Mouse (Mus musculus) left cerebral cortex, adult 18-20 months (tissue): ENCODE measurements around the gene Mmp19. TPM values are rescaled to one million over a fixed set of nuclear protein-coding genes. Genes with fewer than 3 reads are reported as not detected.
A peak's percentile ranks its signal among the peaks of the same experiment; 100 is the strongest.

Experiments used
- DNase-seq, 2 experiments: peaks; one replicate each; pipeline ENCODE4 v3.0.0; 2021 to 2022; ENCODE audit warnings: low spot score in 2 of 2, mixed read lengths in 1 of 2
- long read RNA-seq, 2 experiments: library from polyadenylated mRNA; stranded (forward); transcript quantifications; one replicate each; pipeline ENCODE4 v2.0.0; 2021
- total RNA-seq, 2 experiments: library from RNA; stranded (reverse); gene quantifications; 2 replicates each; pipeline ENCODE4 v1.2.3; 2021

The Mmp19 gene
- under 1 TPM; 0.63 to 0.66 TPM for total RNA-seq
- long read RNA-seq, experiment 1 = 0 reads
- long read RNA-seq, experiment 2, partial matches to known transcripts = 1 of 1 reads
- long read RNA-seq, experiment 2, other reads (novel, unspliced or antisense) = 0 of 1 reads

DNA sequence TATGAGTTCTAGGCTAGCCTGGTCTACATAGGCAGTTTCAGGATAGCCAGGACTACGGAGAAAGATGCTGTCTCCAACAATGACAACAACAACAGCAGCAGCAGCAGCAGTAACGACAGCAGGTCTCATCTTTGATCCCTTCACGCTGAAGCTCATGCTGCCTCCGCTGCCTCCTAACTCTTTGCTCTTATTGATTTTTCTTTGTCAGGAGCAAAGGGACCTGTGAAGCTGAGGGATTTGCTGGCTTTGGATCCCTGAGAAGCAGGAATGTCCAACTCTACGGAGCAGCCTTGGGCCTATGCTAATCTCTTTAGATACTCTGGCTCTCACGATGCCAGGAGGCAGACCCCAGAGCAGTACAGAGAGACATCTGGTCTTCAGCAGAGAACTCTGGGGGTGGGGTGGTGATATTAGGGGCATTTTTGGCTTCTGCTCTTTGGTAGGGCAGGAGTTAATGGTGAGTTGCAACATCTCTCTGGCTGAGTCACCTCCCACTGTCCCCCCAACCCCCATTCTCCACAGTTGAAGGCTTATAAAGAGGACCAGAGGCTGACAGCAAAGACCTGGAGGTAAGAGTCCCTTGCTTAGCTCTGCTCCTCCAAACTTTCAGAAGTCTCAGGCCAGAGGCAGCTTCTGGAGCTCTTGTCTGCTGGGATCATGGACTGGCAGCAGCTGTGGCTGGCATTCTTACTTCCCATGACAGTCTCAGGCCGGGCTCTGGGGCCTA is at the start of gene Mmp19:
Gene Mmp19, plus strand, starts transcription at position 513 of the 727 bp plus-strand sequence.
- DNase-seq = no peak

GRCm38 (mm10) chr10:128742616-128743015 is 48.1 kb upstream of the Mmp19 start:
- DNase-seq = no peak

DNA sequence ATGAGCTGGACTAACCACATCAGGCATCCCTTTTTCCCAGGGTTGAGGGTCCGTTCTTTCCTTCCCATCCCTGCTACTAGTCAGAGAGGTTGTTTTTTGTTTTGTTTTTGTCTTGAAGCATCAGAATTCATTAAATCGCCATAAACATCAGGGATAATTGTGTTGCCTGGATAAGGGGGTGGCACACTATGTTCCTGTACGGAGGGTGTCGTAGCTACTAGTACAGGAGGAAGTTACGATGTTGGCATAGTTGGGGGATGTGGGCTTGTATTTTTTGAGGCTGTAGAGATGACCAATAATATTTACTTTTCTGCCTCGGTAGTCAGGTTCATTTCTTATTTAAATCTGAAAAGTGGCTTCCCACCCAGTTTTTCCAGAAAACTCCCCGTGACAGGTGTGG is 47.5 kb upstream of the Mmp19 start:
- DNase-seq = no peak

GRCm38 (mm10) chr10:128743791-128744191 is 46.9 kb upstream of the Mmp19 start:
- DNase-seq = peak; percentile 33 to 52

DNA sequence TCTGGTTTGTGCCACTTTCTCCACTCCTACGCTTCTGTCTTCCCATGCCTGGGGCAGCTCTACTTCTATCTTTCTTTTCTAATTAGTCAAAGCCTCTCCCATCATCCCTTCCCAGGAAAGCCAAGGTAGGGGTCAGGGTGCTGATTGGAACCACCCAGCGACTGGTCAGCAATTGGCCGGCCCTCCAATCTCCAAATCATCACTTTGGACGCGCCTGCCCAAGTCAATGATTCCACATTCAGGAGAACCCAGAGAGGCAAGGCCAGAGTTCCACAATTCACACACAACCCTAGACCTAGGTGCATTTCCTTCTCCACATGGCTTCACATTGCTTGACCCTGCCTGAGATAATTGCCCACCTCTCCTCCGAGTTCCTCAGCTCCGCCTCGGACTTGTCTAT is 46.5 kb upstream of the Mmp19 start:
- DNase-seq = no peak

DNA sequence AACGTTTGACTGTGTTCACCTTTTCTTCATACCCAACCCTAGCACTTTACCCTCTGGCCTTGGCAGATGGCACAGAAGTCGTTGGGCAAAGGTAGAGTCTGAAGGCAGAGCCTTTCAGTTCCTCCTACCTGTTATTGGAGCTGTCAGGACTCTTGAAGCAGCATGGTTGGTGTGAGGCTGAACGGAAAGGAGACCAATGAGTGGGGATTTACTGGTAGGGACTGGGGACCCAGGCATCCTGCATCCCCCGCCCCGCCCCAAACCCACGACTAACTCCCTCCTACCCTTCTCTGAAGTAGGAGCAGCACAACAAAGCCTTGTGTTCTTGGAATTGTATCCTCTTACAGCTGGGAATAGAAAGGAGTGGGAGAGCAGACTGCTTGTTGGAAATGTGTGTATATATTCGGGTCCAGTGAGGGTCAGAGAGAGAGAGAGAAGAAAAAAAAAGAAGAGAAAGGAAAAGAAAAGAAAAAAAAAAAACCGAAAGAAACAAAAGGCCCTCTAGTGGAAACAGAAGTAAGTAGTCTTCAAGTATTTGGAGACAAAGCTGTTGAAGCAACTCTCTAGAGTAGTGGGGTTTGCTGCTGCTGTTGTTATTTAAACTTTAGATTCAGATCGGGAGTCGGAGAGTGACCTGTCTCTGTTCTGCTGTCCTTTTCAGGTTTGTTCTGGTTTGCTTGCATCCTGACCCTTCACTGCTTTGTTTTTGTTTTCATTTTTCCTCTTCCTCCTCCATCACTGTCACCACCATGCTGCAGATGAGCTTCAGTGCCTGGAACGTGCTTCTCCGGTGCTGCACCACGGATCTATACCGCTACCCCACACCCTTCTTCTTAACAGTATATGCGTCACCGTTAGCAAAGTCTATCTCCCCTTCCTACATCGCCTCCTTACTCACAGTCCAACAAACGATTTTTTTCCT is 45.8 kb upstream of the Mmp19 start, which contains the start of gene Dgka:
Gene Dgka, minus strand, starts transcription at position 176 of the 922 bp plus-strand sequence.
- no peak for DNase-seq

DNA sequence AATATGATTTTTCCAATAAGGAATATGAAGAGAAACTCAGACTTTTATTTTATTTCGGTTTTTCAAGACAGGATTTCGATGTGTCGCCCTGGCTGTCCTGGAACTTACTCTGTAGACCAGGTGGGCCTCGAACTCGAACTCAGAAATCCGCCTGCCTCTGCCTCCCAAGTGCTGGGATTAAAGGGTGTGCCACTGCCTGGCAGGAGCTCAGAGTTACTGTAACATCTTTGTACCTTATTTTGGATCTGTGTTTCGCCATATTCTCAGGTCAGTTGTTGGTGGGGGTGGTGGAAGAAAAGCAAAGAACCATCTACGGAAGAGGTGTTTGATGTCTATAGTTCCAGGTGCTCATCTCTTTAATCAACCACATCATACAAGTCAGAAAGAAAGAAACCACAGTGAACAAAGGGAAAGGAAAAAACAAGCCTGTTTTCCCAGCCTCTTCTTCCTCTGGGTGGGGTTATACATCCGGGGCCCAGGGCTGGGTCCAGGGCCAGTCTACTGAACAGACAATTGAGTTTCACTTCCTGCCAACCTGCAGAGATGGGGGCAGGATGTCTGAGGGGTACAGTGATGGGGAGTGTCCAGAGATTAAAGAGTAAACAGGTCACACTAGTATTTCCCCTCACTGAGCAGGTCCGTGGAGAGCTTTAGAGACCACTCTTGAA is 44.6 kb upstream of the Mmp19 start:
- no peak for DNase-seq

- DNase-seq = no peak
Measured at GRCm38 (mm10) chr10:128746972-128747645, 43.6 kb upstream of the Mmp19 start.

GRCm38 (mm10) chr10:128747646-128748251 is 43.0 kb upstream of the Mmp19 start, which contains the start of gene Pym1:
Gene Pym1, plus strand, starts transcription at chr10:128747889.
- DNase-seq = peak in 1 of 2 experiments; percentile 27

- peak; percentile 68 to 77 for DNase-seq
Measured at GRCm38 (mm10) chr10:128748252-128748864, 42.4 kb upstream of the Mmp19 start.

- DNase-seq = no peak
Measured at GRCm38 (mm10) chr10:128772895-128773294, 17.8 kb upstream of the Mmp19 start.

- DNase-seq = no peak
Measured at GRCm38 (mm10) chr10:128773685-128774084, 17.0 kb upstream of the Mmp19 start.

- DNase-seq = no peak
Measured at GRCm38 (mm10) chr10:128778441-128778840, 12.3 kb upstream of the Mmp19 start.

DNA sequence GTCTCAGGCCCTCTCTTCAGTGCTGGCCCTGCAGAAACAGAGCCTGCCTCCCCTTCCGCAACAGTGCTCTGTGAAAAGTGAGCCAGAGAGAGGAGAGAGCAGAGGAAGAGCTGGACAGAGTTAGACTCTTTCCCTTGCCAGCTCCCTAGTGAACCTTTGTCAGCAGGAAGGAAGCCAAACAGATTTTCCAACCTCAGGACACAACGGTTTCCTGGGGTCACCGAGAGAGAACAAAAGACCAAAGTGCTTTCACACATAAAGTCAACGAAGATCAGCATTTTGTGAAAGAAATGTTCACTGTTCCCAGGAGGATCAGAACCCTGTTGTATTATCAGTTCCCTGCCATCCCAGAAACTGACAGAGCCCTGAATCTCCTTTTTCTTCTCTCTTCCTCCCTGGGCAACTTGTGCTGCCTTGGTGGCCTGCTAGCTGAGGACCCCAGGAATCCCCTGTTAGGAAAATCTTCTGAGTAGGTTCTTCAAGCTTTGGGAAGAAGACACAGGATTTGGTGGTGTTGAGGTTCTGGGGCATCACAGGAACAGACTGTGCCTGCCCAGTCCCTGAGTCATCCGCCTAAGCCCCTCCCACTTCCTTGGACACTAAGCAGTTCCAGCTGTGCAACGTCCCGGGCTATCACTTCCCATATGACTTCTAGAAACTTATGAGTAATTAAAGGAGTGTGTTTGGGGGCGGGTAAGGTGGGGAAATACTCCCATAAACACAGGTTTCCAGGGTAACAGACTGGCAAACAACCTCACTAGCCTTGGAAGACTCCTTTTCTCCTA is 11.5 kb upstream of the Mmp19 start:
- DNase-seq = no peak

GRCm38 (mm10) chr10:128780200-128780599 is 10.5 kb upstream of the Mmp19 start:
- DNase-seq = no peak

- DNase-seq = no peak
Measured at GRCm38 (mm10) chr10:128792041-128792440, 1.3 kb downstream of the Mmp19 start.

DNA sequence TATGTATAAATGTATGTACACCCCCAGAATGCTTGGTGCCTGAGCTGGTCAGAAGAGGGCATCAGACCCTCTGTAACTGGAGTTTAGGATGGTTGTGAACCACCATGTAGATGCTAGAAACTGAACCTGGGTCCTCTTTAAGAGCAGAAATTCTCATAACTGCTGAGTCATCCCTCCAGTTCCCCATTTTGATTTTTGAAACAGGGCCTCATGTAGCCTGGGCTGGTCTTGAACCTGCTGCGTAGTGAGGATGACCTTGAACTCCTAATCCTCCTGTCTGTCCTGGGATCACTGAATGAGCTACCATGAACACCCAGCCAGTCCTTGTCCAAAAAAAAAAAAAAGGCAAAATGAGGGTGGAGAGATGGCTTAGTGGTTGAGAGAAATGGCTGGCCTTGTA is 2.5 kb downstream of the Mmp19 start:
- no peak for DNase-seq

- no peak for DNase-seq
Measured at GRCm38 (mm10) chr10:128794391-128794790, 3.7 kb downstream of the Mmp19 start.

DNA sequence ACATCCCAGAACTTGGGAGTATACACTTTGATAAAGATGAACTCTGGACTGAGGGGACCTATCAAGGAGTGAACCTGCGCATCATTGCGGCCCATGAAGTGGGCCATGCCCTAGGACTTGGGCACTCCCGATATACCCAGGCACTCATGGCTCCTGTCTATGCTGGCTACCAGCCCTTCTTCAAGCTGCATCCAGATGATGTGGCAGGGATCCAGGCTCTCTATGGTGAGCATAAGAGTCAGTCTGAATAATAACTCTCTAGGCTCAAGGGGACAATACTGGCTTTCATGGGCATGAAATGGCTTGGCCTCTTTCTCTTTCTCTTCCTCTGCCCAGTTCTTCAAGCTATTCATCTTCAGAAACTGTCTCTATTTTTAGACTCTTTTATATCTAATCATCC is 4.9 kb downstream of the Mmp19 start:
- DNase-seq = no peak
